Mouse (Mus musculus): ENCODE measurements around the gene Orai2. TPM values are rescaled to one million over a fixed set of nuclear protein-coding genes. Genes with fewer than 3 reads are reported as not detected.

Orai2 gene
- polyA plus RNA-seq, 1 experiment from 2014 or later: 14.0 TPM

GRCm38 (mm10) chr5:136108486-136108885, 62.0 kb downstream of the Orai2 start:
- Histone ChIP-seq H3K9me3 (ENCODE audit: low read length) (no peaks in the 10 kb centered on the region), H3K4me2 (replicated peaks; ENCODE audit: low read depth, low read length) (no peak overlapping the region), H3K36me3 (ENCODE audit: insufficient read depth, low read length) (no peaks in the 10 kb centered on the region), H3K27me3 (replicated peaks; ENCODE audit: insufficient read depth, low read length) (no peaks in the 10 kb centered on the region), H3K9ac (replicated peaks; ENCODE audit: low read depth) (no peak overlapping the region), H3K27ac (ENCODE audit: low read length) (no peak overlapping the region), H3K4me3 (ENCODE audit: low read depth, low read length) (no peak overlapping the region), H3K4me1 (ENCODE audit: insufficient read depth, low read depth, low read length) (no peaks in the 10 kb centered on the region)
- no peak for ATAC-seq
- WGBS: 37% methylated on average over 2 of the region's 2 CpGs
- DNase-seq (ENCODE audit: low spot score): no peak
- TF ChIP-seq EP300 (IDR thresholded peaks at IDR 0.05): no peak
- no peak for TF ChIP-seq CTCF (IDR thresholded peaks at IDR 0.05)

GRCm38 (mm10) chr5:136104511-136104910, 66.0 kb downstream of the Orai2 start:
- no peaks in the 10 kb centered on the region for H3K27me3 ChIP-seq (replicated peaks; ENCODE audit: insufficient read depth, low read length)
- H3K4me3 ChIP-seq (ENCODE audit: low read depth, low read length): no peak overlapping the region
- no peak for ATAC-seq
- no peak for DNase-seq (ENCODE audit: low spot score)
- TF ChIP-seq EP300 (IDR thresholded peaks at IDR 0.05) (no peak), CTCF (IDR thresholded peaks at IDR 0.05) (peak; percentile 68)
- H3K9me3 ChIP-seq (ENCODE audit: low read length): no peaks in the 10 kb centered on the region
- WGBS: 91% methylated on average over 5 of the region's 5 CpGs
- no peak overlapping the region for H3K4me2 ChIP-seq (replicated peaks; ENCODE audit: low read depth, low read length)
- H3K9ac ChIP-seq (replicated peaks; ENCODE audit: low read depth): no peak overlapping the region
- H3K27ac ChIP-seq (ENCODE audit: low read length): no peak overlapping the region
- H3K4me1 ChIP-seq (ENCODE audit: insufficient read depth, low read depth, low read length): no peaks in the 10 kb centered on the region
- no peaks in the 10 kb centered on the region for H3K36me3 ChIP-seq (ENCODE audit: insufficient read depth, low read length)

DNA sequence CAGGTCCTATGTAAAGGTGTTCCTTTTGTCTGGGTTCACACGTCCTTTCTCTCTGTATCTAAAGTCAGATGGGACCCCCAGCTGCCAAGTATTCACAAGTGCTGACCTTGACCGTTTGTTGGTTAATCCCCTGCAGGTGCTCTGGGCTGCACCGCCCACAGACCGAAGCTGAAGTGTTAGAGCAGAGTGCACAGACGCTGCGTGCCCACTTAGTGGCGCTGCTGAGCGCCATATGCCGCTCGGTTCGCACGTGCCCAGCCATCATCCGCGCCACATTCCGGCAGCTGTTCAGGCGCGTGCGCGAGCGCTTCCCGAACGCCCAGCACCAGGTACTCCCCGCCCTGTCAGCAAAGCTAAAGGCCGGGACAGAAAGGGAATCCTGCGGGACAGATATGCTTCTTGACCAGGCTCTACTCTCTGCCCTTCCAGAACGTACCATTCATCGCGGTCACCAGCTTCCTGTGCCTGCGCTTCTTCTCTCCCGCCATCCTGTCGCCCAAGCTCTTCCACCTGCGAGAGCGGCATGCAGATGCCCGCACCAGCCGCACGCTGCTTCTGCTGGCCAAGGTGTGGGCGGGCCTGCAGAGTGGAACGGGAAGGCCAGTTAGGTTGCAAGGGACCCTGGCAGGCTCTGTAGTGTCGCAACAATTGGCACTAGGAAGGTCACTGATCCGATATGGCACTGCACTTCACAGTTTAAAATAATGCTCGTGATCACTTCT, 68.3 kb downstream of the Orai2 start:
- H3K4me3 ChIP-seq (ENCODE audit: low read depth, low read length): no peak overlapping the region
- DNase-seq (ENCODE audit: low spot score) (peak; percentile 87), ATAC-seq (peak; percentile 92)
- whole genome bisulfite sequencing: 4% methylated on average over 41 of the region's 41 CpGs
- H3K27me3 ChIP-seq (replicated peaks; ENCODE audit: insufficient read depth, low read length): no peaks in the 10 kb centered on the region
- no peak for TF ChIP-seq EP300 (IDR thresholded peaks at IDR 0.05)
- TF ChIP-seq CTCF (IDR thresholded peaks at IDR 0.05): peak; percentile 95
- H3K9ac ChIP-seq (replicated peaks; ENCODE audit: low read depth): no peak overlapping the region
- no peaks in the 10 kb centered on the region for H3K36me3 ChIP-seq (ENCODE audit: insufficient read depth, low read length)
- H3K9me3 ChIP-seq (ENCODE audit: low read length): no peaks in the 10 kb centered on the region
- no peak overlapping the region for H3K27ac ChIP-seq (ENCODE audit: low read length)
- no peaks in the 10 kb centered on the region for H3K4me1 ChIP-seq (ENCODE audit: insufficient read depth, low read depth, low read length)
- peak overlapping the region; percentile 49 for H3K4me2 ChIP-seq (replicated peaks; ENCODE audit: low read depth, low read length)

DNA sequence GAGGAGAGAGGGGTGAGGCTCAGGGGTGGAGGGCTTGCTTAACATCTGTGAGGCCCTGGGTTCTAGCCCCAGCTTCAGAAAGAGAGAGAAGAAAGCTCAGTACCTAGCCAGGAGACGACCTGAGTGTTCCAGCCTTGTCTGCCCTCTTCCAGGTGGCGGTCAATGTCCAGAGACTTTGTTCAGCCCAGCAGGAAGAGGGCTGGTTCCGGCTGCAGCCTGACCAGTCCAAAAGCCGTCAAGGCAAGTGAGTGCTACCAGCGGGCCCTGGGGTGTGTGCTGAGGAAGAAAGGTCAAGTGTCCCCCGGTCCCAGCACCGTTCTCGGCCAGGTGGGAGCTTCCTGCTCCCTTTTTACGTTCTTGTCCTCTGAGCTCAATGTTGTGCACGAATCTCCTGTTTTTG, 72.0 kb downstream of the Orai2 start:
- WGBS: 64% methylated on average over 10 of the region's 10 CpGs
- Histone ChIP-seq H3K27me3 (replicated peaks; ENCODE audit: insufficient read depth, low read length) (no peaks in the 10 kb centered on the region), H3K9ac (replicated peaks; ENCODE audit: low read depth) (no peak overlapping the region), H3K27ac (ENCODE audit: low read length) (no peak overlapping the region), H3K4me2 (replicated peaks; ENCODE audit: low read depth, low read length) (no peak overlapping the region), H3K4me3 (ENCODE audit: low read depth, low read length) (no peak overlapping the region), H3K4me1 (ENCODE audit: insufficient read depth, low read depth, low read length) (no peaks in the 10 kb centered on the region), H3K9me3 (ENCODE audit: low read length) (no peaks in the 10 kb centered on the region), H3K36me3 (ENCODE audit: insufficient read depth, low read length) (no peaks in the 10 kb centered on the region)
- TF ChIP-seq CTCF (IDR thresholded peaks at IDR 0.05): no peak
- TF ChIP-seq EP300 (IDR thresholded peaks at IDR 0.05): no peak
- no peak for ATAC-seq
- no peak for DNase-seq (ENCODE audit: low spot score)

Small RNA genes within 50 kb of the gene (microRNA-seq; reads per million reads assigned to microRNA genes)
- gene Mir7035: not detected

Other genes with a start within 250 kb of the Orai2 start
- gene Ywhag, start 236.1 kb downstream of the Orai2 start, polyA plus RNA-seq (2015; fragmentation: Nextera tagmentation; extraction: Ambion mirVana): 75.5 and 87.5 TPM in 2 replicates
- 1.8 and 2.5 TPM in 2 replicates for gene Ssc4d, start 196.2 kb downstream of the Orai2 start, polyA plus RNA-seq (2015; fragmentation: Nextera tagmentation; extraction: Ambion mirVana)
- 0.24 and 0.35 TPM in 2 replicates for gene Zp3, start 190.6 kb downstream of the Orai2 start, polyA plus RNA-seq (2015; fragmentation: Nextera tagmentation; extraction: Ambion mirVana)
- gene Dtx2, start 175.9 kb downstream of the Orai2 start, polyA plus RNA-seq (2015; fragmentation: Nextera tagmentation; extraction: Ambion mirVana): 18.9 and 21.6 TPM in 2 replicates
- gene Upk3b, start 132.2 kb downstream of the Orai2 start, polyA plus RNA-seq (2015; fragmentation: Nextera tagmentation; extraction: Ambion mirVana): 35.7 and 38.8 TPM in 2 replicates
- gene Upk3bl, start 116.2 kb downstream of the Orai2 start, polyA plus RNA-seq (2015; fragmentation: Nextera tagmentation; extraction: Ambion mirVana): 1.1 and 1.2 TPM in 2 replicates
- gene Rasa4, start 86.8 kb downstream of the Orai2 start, polyA plus RNA-seq (2015; fragmentation: Nextera tagmentation; extraction: Ambion mirVana): 2.0 and 2.8 TPM in 2 replicates
- 175 and 184 TPM in 2 replicates for gene Polr2j, start 54.1 kb downstream of the Orai2 start, polyA plus RNA-seq (2015; fragmentation: Nextera tagmentation; extraction: Ambion mirVana)
- gene Lrwd1, start 34.6 kb downstream of the Orai2 start, polyA plus RNA-seq (2015; fragmentation: Nextera tagmentation; extraction: Ambion mirVana): 18.5 and 20.8 TPM in 2 replicates
- 13.5 and 13.9 TPM in 2 replicates for gene Alkbh4, start 34.6 kb downstream of the Orai2 start, polyA plus RNA-seq (2015; fragmentation: Nextera tagmentation; extraction: Ambion mirVana)
- gene Prkrip1, start 28.2 kb upstream of the Orai2 start, polyA plus RNA-seq (2015; fragmentation: Nextera tagmentation; extraction: Ambion mirVana): 32.9 and 37.7 TPM in 2 replicates
- gene Sh2b2, start 75.8 kb upstream of the Orai2 start, polyA plus RNA-seq (2015; fragmentation: Nextera tagmentation; extraction: Ambion mirVana): 1.5 and 1.8 TPM in 2 replicates